Mouse (Mus musculus): ENCODE measurements around the gene Gabra2. TPM values are rescaled to one million over a fixed set of nuclear protein-coding genes. Genes with fewer than 3 reads are reported as not detected.

The Gabra2 gene
- polyA plus RNA-seq (2015; fragmentation: Illumina TruSeq; extraction: RNeasy Lipid Tissue Mini Kit (QIAGEN cat#74804); ENCODE audit: insufficient read depth, low read depth, low replicate concordance), result not detected

GRCm38 (mm10) chr5:71095725-71096607, at the start of gene Gabra2:
Gene Gabra2 (minus strand): TSS chr5:71095849.

All from pancreas, adult 10 weeks (tissue).